Mouse (Mus musculus) lung, postnatal 0 days (tissue): ENCODE measurements around the gene Baz2b.

Experiments
- CTCF ChIP-seq: IDR thresholded peaks from 2 replicates; pipeline ENCODE4 v1.5.1; 2016; ENCODE audit warnings: antibody characterized with exemption, mild to moderate bottlenecking
- EP300 ChIP-seq: IDR thresholded peaks from 2 replicates; pipeline ENCODE4 v1.6.1; 2016; ENCODE audit warnings: antibody characterized with exemption, mild to moderate bottlenecking, control low read depth

DNA sequence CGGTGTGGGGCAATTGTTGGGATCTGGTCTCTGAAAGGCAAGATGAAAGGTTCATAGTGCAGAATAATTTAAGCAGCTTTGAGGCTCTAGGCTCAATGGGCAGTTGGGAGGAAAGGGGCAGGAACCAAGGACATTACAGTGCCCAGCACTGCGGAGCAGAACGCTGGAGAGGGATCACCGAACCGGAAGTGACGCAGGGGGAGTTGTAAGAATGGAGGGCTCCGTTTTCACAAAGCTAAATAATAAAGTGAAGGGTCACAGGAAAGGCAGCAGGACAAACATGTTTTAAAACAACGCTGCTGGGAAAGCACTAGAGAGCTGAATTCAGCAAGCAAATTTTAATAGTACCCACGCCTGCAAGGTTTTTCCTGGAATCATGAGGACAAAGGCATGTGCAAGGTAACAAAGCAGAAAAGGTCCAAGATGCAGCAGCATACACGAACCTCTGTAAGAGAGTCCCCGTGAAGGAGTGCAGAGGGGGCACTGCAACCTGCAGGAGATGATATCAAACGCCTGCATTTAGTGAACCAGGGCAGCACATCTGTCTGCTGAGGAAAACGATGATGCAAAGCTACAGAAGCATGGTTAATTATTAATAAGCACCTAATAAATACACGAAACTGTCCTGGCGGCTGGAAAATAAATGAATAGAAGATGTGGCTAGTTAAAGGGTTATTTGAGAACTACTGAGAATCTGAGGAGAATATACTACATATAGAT lies 120.0 kb downstream of the Baz2b start:
- TF ChIP-seq CTCF (no peak), EP300 (no peak)
